Mouse (Mus musculus): ENCODE measurements at regions not wholly inside any gene's neighbourhood (a gene's known extent, or its start where the extent isn't known, plus 50 kb on each side); places are given as distances from the start of the nearest gene placed in this dataset.

DNA sequence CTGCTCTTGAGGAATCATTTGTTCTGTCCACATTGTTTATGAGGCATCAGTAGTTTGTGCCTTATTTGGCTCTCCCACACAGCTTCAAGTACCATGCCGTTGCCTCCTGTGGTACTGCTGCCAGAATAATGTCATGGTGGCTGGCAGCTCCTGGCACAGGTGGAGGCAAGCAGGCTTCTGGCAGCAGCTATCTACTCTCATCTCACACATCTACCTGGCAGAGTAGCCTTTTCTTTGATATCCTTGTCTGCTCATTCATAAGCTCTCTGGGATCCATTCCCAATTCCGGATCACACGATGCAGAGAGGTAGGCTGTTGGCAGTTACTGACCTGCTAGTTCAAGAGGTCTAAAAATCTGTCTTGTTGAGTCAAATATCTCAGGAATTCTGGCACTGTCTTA lies 373.6 kb upstream of the Depdc1a start:
- no peak for DNase-seq (ENCODE audit: low read depth, low spot score)
- H3K27me3 ChIP-seq, result no peaks in the 10 kb centered on the region
- ChIA-PET POLR2A (no interaction called here), CTCF (interaction anchor here (0.7 kb wide), 1 partner anchor 14 kb away, joined by 3 read pairs; no protein-coding TSS in a partner anchor)
- TF ChIP-seq CTCF (IDR thresholded peaks at IDR 0.05), result no peak
- in situ Hi-C loops (cut with MboI; ENCODE audit: low pct_unique_long_range_greater_than_20kb), result no loop called here
- ATAC-seq, result no peak

DNA sequence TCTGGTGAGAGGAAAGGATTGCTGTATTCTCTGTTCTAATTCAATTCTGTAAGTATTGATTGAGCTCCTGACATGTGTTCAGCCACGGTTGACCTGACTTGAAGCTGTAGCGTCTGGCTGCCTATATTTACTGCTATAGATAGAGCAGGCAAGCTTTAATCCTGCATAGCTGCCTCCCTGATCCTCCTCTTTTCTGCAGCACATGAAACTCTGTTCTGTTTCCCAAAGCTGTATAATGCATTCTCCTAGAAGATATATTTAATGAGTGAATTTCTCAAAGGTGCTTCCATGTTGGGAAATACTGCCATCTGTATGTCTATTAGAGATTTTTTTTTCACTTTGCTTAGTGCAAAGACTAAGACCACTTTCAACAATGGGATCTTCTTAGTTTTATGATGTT lies 351.4 kb upstream of the Depdc1a start:
- ChIA-PET POLR2A (no interaction called here), CTCF (interaction anchor here (0.6 to 1.0 kb wide), 2 partner anchors 10 to 25 kb away, joined by 3 read pairs; no protein-coding TSS in a partner anchor)
- in situ Hi-C loops (cut with MboI; ENCODE audit: low pct_unique_long_range_greater_than_20kb), result loop anchor here (10.0 kb wide), 1 partner anchor 769 kb away; no protein-coding TSS in a partner anchor
- peaks cover 10% of the 10 kb centered on the region for H3K27me3 ChIP-seq
- DNase-seq (ENCODE audit: low read depth, low spot score), result no peak
- TF ChIP-seq CTCF (IDR thresholded peaks at IDR 0.05), result peak; percentile 18
- ATAC-seq, result no peak

DNA sequence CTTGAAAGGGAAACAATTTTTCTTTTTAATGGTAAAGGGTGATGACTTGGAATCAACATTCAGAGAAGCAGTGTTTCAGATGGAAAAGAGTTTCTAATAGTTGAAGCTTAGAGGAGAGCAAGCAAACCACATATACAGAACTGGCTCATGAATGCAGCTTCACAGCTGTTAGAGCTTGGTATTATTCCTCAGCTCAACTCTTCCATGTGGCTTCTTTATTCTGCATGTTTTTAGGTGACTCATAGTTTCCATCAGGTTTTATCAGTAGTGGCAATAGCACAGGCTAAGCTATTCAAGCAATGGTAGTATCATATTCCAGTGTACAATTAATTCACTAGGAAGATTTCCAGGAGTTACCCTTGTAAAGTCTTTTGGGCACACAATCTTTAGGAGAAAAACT lies 313.7 kb upstream of the Depdc1a start:
- peak; percentile 57 for ATAC-seq
- CTCF ChIA-PET, result interaction anchor here (1.5 to 3.1 kb wide), 3 partner anchors 11 to 32 kb away, joined by 4 to 14 read pairs (median 6); no protein-coding TSS in a partner anchor
- POLR2A ChIA-PET, result no interaction called here
- no peaks in the 10 kb centered on the region for H3K27me3 ChIP-seq
- in situ Hi-C loops (cut with MboI; ENCODE audit: low pct_unique_long_range_greater_than_20kb), result no loop called here
- no peak for TF ChIP-seq CTCF (IDR thresholded peaks at IDR 0.05)
- DNase-seq (ENCODE audit: low read depth, low spot score), result no peak

DNA sequence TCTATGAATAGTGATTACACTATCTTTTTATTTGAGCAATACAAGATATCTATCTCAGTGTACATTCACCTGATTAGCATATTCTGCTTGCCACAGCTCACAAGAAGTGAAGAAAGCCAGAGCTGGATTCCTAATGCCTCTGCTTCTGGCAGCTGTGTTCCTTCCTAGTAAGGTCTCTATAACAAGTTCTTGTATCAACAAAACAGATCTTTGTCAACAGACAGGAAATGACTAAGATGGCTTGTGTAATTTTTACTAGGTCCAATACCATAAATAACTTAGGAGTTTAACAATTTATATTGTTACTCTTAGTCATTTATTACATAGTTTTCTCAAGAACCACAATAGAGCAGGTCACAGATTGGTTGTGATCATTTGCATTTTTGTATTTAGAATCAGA lies 302.0 kb upstream of the Depdc1a start:
- ATAC-seq, result peak; percentile 91
- in situ Hi-C loops (cut with MboI; ENCODE audit: low pct_unique_long_range_greater_than_20kb), result no loop called here
- POLR2A ChIA-PET, result no interaction called here
- no peaks in the 10 kb centered on the region for H3K27me3 ChIP-seq
- CTCF ChIA-PET, result interaction anchor here (1.5 to 2.6 kb wide), 2 partner anchors 12 kb away, joined by 3 to 14 read pairs; no protein-coding TSS in a partner anchor
- DNase-seq (ENCODE audit: low read depth, low spot score), result peak; percentile 12
- no peak for TF ChIP-seq CTCF (IDR thresholded peaks at IDR 0.05)
